Mouse (Mus musculus) erythroblast, embryonic 14.5 days (primary cell): ENCODE measurements around the gene Rps6ka5.

Experiments used
- GATA1 ChIP-seq: IDR thresholded peaks from 2 replicates; pipeline ENCODE4 v1.6.1; 2012; ENCODE audit warnings: low read length, inconsistent platforms, mixed read lengths
- TAL1 ChIP-seq: IDR thresholded peaks from 3 replicates; pipeline ENCODE4 v1.6.1; 2012; ENCODE audit warnings: low read length, inconsistent platforms, mixed read lengths

GRCm38 (mm10) chr12:100529172-100529571, 197.6 kb downstream of the Rps6ka5 start:
- TF ChIP-seq GATA1 (no peak), TAL1 (no peak)
